Mouse (Mus musculus): ENCODE results near the gene Thg1l.
A peak's percentile ranks its signal among the peaks of the same experiment; 100 is the strongest.

Gene Thg1l

GRCm38 (mm10) chr11:45955127-45955627 lies at the start of gene Thg1l:
Gene Thg1l (minus strand): TSS chr11:45955494.
- peak; percentile 83 to 88 for DNase-seq

GRCm38 (mm10) chr11:45992087-45992486 lies 36.8 kb upstream of the Thg1l start:
- no peak for DNase-seq

GRCm38 (mm10) chr11:45991604-45992003 lies 36.3 kb upstream of the Thg1l start:
- DNase-seq, result no peak

DNA sequence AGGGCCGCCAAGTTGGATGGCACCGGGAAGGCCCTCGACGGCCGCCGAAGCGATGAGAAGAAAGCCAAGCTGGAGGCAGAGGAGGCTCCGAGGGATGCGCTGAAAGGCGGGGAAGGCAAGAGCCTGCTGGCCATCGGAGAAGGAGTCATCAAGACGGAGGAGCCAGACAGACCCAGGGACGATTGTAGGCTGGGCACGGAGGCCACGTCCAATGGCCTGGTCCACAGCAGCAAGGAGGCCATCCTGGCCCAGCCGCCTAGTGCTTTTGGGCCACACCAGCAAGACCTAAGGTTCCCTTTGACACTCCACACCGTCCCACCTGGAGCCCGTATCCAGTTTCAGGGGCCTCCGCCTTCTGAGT lies 25.6 kb upstream of the Thg1l start:
- no peak for DNase-seq

DNA sequence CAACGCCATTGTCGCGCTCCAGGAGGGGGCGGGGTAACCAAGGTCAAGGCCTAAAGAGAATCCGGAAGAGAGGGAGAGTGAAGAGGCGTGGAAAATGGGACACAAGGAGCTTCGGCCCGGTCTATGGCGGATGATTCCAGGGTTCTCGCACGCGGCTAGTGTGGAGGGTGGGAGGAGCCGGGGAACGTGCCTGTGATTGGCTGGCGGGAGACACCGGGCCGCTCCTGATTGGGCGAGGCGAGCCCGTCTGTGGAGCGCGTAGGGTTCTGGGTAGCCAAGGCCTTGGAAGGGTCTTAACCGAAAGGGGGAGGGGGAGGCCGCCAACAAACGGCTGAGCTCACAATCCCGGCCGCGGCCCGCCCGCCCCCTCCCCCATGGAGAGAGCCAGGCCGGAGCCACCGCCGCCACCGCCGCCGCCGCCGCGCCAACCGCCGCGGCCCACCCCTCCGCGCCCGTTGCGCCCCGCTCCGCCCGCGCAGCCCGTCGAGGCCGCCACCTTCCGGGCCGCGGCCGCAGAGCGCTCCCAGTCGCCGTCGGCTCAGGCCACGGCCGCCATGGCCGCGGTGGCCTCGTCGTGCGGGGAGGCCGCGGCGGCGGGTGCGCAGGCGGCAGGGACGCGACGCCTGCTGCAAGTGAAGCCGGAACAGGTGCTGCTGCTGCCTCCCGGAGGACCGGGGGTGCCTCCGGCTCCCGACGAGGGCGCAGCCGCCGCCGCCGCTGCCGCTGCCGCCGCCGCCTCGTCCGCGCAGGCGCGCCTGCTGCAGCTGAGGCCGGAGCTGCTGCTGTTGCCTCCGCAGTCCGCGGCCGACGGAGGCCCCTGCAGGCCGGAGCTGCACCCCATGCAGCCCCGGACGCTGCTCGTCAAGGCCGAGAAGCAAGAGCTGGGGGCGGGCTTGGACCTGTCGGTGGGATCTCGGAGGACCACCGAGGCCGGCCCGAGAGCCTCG lies 24.9 kb upstream of the Thg1l start, which contains the start of gene Sox30:
Gene Sox30, plus strand, starts transcription at position 365 of the 947 bp plus-strand sequence.
- DNase-seq, result peak; percentile 28 to 43

DNA sequence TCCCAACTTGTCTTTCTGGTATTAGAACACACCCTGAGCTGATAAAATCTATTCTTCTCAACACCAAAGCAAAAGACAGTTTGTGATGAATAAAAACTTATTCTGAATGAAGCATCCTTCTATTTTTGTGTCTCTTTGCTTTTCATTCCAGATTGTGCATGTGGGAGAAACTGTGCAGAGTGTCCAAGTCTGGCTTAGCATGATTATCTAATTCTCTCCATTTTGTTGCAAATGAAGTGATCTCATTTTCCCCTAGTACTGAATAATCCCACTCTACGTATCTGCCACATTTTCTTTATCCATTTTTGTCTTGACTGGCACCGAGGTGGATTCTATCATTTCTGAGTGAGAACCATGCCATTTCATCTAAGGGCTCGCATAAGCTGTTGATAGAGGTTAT lies 20.8 kb upstream of the Thg1l start:
- DNase-seq, result no peak

GRCm38 (mm10) chr11:45974466-45974865 lies 19.2 kb upstream of the Thg1l start:
- no peak for DNase-seq

DNA sequence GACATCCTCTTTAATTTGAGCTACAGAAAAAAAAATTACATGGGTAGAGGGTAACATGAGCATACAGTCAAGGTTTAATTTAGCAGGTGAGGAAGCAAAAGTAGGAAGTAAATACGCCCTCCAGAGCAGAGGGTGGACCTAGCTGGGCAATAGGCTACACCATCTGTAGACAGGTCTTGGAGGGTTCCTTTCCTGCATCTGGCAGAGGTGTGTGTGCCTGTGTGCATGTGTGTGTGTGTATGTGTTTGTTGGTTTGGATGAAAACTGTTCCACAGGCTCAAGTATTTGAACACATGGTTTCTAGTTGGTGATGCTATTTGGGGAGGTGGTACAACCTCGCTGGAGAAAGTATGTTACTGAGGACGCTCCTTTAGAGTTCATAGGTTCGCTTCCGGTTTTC lies 18.3 kb upstream of the Thg1l start:
- DNase-seq, result no peak

GRCm38 (mm10) chr11:45968466-45968865 lies 13.2 kb upstream of the Thg1l start:
- no peak for DNase-seq

DNA sequence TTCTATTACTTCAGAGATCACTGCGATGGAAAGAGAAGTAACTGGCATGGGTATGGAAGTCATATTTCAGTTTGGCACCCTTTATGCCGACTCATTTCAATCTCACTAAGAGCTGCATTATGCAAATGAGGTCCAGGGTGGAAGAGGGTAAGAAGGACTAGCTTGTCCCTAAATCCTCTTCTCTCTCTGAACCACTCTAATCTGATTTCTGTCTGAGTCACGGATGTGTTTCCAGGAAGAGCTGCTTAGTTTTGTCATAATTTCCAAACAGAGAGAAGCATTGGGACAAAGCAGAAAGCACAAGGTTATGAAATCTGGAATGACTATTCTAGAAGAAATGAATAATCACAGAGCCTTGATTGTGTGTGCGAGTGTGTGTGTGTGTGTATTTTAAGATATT lies 11.6 kb upstream of the Thg1l start:
- no peak for DNase-seq

GRCm38 (mm10) chr11:45960003-45960402 lies 4.7 kb upstream of the Thg1l start:
- peak in 1 of 2 experiments; percentile 18 for DNase-seq

- peak in 1 of 2 experiments; percentile 30 for DNase-seq
Measured at GRCm38 (mm10) chr11:45959598-45959997, 4.3 kb upstream of the Thg1l start.

- DNase-seq, result no peak
Measured at GRCm38 (mm10) chr11:45947491-45947890, 7.8 kb downstream of the Thg1l start.

DNA sequence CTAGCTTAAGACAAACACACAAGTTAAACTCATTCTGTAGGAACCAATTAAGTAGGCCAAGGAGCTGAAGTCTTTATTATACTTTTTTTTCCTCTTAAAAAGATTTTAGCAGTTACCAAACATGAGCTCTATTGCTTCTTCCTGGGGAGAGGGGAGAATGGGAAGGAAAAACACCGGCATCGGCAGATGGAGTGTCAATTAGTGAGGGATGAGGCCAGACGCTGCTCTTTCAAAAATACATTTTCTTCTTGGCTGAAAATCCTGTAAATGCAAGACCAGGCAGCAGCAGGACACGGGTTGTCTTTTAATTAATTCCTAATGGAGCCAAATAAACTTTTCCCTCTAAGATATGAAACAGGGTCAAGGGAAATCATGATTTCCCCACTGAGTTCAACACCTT lies 8.5 kb downstream of the Thg1l start:
- no peak for DNase-seq

- DNase-seq, result peak; percentile 95 to 99
Measured at GRCm38 (mm10) chr11:45944643-45945156, 10.6 kb downstream of the Thg1l start, which contains the start of gene Lsm11. Gene Lsm11 (minus strand): TSS chr11:45944935.

DNA sequence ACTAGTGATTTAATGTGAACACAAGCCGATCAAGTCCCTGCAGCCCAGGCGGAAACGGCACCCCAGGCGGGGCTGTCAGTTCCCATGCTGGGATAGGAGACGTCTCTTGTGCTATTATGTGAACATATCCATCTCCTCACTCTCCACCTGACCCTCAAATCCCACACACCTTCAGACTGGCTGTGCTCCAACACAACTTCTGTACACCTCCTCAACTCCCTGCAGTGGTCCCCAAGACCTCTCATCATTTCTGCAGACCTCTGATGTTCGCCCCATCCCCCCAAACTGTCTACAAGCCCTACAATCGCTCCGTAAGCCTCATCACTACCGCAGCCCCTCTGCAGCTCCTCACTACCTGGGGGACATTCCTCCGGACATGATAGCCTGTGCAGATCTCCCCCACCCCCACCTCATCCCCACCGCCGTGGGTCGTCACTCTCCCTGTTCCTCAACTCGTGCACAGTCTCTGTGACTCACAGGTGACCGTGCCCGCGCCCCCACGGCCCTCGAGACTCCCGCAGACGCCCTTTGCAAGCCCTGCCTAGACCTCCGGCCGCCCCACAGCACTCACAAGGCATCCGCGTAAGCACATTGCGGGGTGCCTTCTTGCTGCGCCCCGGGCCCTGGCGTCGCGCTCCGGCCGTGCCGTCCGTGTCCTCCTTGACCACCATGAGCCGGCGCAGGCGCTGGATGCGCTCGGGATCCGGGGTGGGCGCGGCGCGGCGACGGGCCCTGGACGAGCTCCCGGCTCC lies 11.2 kb downstream of the Thg1l start:
- DNase-seq, result no peak

- DNase-seq, result no peak
Measured at GRCm38 (mm10) chr11:45943108-45943705, 12.1 kb downstream of the Thg1l start.

GRCm38 (mm10) chr11:45942281-45942680 lies 13.0 kb downstream of the Thg1l start:
- no peak for DNase-seq

DNA sequence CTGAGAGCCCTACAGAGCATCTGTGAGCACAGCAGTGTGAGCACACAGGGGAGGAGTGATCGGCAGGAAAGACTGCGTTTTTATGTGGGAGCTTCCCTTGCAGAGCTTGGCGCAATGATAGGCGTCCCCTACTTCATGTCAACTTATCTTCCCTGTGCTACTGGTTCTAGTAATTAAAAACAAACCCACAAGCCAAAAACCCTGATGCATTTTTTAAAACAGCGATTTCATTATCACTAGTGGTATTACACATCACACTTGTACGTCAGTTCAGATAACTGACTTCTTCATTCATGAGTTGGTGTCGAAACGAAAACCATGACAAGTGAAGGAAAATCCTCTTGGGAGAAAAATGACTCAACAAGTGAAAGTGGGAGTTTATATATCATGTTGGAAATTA lies 16.4 kb downstream of the Thg1l start:
- no peak for DNase-seq

GRCm38 (mm10) chr11:45937478-45937877 lies 17.8 kb downstream of the Thg1l start:
- no peak for DNase-seq

GRCm38 (mm10) chr11:45932771-45933170 lies 22.5 kb downstream of the Thg1l start:
- no peak for DNase-seq

DNA sequence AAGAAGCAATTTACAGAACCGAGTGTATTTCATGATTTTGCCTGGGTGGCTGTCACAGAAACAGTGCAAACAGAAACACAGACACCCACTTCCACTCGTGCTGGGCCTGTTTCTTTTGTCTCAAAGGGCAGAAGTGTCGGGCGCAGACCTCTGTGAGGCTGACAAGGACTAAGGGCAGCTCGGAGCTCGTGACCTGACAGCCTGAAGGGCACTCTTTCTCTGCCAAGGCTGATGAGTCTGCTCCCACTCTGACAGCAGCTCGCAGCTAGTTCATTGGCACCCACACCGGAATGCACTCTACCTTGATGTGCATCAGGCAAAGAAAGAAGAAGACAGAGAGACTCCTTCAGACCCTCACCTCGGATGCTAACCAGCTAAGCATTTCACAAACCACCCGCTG lies 25.8 kb downstream of the Thg1l start:
- DNase-seq, result no peak

DNA sequence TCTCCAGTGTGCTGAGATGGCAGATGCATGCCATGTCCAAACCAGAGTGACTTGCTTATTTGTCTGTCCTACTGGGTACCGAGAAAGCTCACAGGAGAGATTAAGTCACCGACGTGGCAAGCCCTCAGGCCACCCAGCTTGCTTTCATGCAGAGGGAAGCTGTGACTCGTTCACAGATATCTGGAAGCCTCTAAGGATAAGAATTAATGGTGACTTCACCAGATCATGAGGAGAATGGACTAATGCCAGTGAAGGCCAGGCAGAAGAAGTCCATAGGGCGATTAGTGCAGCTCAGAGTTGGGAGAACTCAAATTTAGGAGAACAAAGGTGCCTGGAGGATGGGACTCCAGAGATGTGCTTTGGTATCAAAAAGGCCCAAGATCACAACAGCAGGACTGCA lies 27.8 kb downstream of the Thg1l start:
- no peak for DNase-seq
